Mouse (Mus musculus) heart, adult 2 months (tissue): ENCODE results near the gene Tmem165.

Experiments
- CTCF ChIP-seq: fragments of 200-600 bp; IDR thresholded peaks from 2 replicates; pipeline ENCODE4 v1.8.1; 2022; ENCODE audit warnings: antibody characterized with exemption, mild to moderate bottlenecking, moderate library complexity
- EP300 ChIP-seq: fragments of 200-500 bp; IDR thresholded peaks from 2 replicates; pipeline ENCODE4 v1.6.1; 2011; ENCODE audit warnings: low read depth, low read length, control low read depth; ENCODE audit not compliant: insufficient read depth
- POLR2A ChIP-seq: fragments of 200-500 bp; IDR thresholded peaks from 2 replicates; pipeline ENCODE4 v1.6.1; 2011; ENCODE audit warnings: mild to moderate bottlenecking, low read depth, low read length, control low read depth; ENCODE audit not compliant: insufficient read depth

- TF ChIP-seq CTCF (no peak), POLR2A (no peak), EP300 (no peak)
Observed at GRCm38 (mm10) chr5:76138512-76138911, 45.2 kb upstream of the Tmem165 start.
